Mouse (Mus musculus): Measurements from ENCODE around the gene Gabra2. TPM values are rescaled to one million over a fixed set of nuclear protein-coding genes. Genes with fewer than 3 reads are reported as not detected.

The Gabra2 gene
- not detected in 2 replicates for total RNA-seq (2017)

DNA sequence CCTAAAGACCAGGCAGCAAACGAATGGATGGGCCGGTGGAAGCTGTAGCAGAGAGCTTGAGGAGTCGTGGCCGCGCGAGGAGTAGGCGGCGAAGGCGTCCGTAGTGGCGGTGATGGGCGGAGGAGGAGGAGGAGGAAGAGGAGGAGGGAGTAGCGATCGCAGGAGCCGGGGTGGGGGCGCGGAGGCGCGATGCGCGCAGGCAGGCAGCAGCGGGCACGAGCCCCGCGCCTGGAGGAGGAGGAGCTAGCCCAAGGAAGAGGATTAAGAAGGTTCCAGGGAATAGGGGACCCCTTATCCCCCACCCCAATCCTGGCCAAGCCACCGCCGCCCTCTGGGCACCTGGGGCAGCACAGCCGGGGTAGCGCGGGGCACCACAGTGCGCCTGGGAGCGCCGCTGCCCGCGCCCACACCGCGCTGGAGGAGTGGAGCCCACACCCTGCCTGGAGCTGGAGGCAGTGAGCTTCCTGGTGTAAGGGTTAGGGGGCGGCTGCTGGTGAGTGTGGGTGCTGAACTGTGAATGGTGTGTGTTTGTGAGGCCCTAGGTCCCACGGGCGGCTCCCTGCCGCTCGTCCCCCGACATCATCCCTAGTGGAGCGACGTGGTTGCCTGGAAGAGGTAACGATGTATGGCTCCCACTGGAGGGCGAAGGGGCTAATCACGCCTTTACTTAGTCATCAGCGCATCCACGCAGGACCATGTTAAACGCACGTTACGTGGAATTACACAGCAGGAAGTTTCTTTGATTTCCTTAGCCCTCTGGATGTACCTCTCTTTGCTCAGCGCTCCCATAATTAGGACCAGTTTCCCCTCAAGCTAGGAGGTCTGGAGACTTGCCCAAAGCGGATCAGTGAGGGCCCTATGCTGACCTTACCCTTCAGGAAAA lies at the start of gene Gabra2:
Gene Gabra2 (minus strand): TSS at position 125 of the 883 bp plus-strand sequence.
- ATAC-seq (replicated peaks; ENCODE audit: low read depth, poor library complexity, severe bottlenecking): no peak

DNA sequence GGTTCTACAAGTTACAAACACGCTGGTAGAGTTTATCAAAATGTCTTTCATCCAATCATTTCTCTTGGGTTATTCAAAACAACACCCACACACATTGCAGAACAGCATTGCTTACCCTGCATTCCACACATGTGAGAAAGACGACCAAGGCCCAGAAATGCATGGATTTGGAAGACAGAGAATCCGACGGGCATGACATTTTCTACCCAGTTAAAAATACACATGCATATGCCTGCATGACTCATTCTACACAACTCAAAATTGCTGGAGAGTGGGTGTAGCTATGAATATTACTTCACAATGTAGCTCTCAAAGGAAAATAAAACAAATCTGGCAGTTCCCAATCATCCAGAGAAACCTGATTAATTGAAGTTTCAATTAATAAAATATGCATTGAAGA lies 41.0 kb upstream of the Gabra2 start:
- ATAC-seq (replicated peaks; ENCODE audit: low read depth, poor library complexity, severe bottlenecking): no peak

DNA sequence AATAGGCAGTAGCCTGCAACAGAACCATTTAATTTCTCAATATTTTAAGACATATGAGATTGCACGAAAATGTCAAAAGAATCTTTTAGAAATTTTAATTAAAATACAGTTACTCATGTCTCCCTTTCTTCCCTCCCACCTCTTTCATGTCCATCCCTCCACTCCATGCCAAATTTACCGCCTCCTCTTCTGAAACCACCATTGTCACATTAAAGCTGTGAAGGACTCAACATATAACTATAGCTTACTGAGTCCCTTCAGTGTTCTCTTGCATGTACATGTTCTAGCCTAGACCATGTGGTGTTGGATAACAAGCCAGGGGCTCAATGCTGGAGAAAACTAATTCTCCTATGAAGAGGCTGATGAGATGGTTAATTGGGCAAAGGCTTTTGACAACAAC lies 40.2 kb upstream of the Gabra2 start:
- no peak for ATAC-seq (replicated peaks; ENCODE audit: low read depth, poor library complexity, severe bottlenecking)

DNA sequence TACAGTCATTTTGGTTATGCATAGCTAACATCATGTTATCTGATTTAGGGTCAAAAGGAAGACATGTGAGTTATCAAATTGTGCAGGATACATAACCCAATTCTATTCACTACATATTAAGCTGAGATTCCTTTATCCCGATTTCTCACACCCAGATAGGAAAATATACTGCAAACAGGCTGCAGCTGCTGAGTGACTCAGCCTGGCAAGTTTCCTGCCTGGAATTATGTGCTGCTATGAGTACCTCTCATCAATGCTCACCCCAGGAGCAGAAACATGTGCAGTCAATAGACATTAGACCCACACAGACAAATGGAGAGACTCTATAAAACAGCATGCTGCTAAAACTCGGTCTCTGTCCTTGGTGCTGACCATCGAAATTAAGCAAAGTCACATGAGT lies 32.1 kb upstream of the Gabra2 start:
- no peak for ATAC-seq (replicated peaks; ENCODE audit: low read depth, poor library complexity, severe bottlenecking)

DNA sequence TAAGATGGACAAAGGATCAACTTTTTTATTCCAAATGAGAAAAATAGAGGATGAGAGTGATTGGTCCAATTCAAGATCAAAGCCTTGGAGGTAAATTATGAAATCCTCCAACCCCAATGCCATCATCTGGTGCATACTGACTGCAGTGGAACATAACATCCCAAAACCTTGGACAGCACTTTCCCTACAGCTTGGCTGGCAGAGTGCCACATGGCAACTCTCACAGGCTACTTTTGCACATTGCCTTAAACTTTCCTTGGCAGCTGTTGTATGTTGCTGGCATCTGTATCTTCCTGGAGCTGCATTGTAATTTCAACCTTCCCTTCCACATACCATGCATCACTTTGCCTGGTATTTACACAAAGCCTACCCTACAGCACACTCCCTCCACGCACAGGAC lies 19.6 kb upstream of the Gabra2 start:
- ATAC-seq (replicated peaks; ENCODE audit: low read depth, poor library complexity, severe bottlenecking): no peak

DNA sequence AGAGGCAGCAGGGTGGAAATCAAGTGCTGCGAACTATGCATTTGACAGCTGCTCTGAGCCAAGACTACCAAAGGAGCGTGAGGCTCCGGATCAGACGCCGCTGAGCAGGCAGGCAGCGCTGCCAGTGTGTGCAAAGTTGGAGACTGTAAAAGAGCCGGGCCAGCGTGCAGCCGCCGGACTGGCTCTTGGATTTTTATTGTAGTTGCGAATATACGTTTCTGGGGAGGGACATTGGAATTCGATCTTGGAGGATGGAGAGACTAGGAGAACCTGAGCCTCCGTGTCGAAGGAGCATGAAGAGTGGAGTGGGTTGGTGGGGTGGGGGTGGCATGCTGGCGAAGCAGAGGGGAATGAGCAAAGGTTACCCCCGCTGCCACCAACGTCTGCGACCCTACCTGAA lies 469 bp downstream of the Gabra2 start:
- ATAC-seq (replicated peaks; ENCODE audit: low read depth, poor library complexity, severe bottlenecking): no peak

DNA sequence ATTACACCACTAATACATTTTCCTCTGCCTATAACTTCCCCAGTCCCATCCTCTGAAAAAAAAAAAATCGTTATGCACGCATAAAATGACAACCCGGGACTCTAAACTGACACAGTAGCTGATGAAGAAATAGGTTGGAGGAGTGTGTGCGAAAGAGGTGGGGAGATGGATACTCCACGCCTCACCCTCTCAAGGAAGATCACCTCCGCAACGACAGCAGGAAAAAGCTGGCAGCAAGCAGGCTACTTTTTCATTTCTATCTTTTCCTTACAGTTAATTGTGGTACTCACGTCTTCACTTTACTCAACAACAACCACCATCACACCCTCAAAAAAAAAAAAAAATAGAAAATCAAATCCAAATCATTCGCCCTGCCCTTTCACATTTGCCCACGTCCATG lies 873 bp downstream of the Gabra2 start:
- no peak for ATAC-seq (replicated peaks; ENCODE audit: low read depth, poor library complexity, severe bottlenecking)

DNA sequence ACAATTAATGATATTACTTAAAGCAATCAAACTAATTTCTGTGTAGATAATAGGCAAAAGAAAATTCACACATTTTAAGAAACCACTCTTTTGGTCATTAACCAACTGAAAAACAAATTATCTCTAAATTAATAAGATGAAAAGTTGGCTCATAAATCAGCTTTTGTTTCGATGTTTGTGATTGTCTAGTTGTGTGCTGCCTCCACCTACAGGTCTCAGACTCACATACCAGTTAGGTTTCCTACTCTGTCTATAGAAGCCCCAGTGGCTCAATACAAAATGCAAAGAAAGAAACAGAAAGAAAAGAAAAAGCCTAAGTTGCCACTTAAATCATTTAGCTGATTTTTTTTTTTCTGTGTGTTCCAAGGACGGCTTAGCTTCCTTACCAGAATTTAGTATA lies 1.8 kb downstream of the Gabra2 start:
- ATAC-seq (replicated peaks; ENCODE audit: low read depth, poor library complexity, severe bottlenecking): no peak

DNA sequence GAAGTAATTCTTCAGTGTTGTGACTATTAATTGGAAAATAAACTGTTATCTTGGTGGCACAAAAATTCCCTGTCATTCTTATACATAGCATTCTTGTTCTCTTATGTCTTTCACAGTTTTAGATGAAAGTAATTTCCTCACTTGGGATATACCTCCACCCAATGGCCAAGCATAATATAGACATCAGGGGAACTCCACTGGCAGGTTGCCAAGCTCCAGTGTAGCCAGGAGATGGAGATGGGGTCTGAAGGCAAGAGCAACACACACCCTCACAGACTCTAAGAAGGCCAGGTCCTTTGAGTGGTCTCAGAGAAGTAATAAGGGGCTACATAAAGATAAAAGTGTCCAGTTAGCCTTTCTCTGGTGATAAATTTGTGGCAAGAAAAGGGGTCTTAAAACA lies 3.2 kb downstream of the Gabra2 start:
- no peak for ATAC-seq (replicated peaks; ENCODE audit: low read depth, poor library complexity, severe bottlenecking)

DNA sequence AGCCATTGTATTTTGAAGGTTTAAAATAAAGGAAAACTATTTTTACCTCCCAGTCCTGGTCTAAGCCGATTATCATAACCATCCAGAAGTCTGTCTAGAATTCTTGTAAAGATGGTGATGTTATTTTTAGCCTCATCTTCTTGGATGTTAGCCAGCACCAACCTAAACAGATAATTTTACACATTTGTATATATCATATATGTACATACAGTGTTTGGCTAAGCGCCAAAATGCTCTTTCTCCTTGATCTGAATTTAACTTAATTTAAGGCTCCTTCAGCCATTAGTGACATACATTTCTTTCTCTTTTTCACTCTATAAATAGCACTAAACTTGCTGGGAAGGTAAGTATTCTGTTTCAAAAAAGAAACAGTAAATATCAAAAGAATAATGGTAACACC lies 3.7 kb downstream of the Gabra2 start:
- ATAC-seq (replicated peaks; ENCODE audit: low read depth, poor library complexity, severe bottlenecking): no peak

DNA sequence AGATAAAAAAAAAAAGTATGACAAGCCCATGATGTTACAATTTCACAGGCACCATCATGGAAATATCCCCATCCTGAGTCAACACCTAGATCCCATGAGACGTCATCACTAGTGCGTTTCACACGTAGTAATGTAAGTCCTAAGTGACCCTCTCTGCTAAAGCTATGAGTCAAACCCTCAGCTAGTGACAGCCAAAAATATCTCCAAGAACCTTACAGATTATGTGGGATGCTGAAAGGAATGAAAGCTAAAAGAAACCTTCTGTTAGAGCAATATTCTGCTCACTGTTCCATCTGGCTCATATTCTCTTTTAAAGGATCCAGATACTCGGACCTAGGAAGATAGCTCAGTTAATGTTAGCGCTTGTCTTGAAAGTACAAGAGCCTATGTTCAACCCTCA lies 16.8 kb downstream of the Gabra2 start:
- ATAC-seq (replicated peaks; ENCODE audit: low read depth, poor library complexity, severe bottlenecking): no peak

DNA sequence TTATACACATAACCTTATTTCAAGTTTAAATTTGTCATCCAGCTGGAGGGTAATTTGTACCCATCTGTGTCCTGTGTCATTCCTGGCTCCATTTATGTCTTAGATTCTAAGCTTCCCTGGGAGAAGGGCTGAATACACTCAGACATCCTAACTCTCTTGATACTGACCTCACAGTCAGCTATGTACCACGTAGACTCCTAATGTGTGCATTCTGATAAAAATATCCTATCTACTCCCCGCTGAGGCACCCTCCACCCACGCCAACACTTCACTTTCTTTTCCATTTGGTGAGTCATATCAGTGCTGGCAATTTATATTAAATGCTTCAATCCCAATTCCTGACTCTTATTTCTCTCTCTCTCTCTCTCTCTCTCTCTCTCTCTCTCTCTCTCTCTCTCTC lies 34.0 kb downstream of the Gabra2 start:
- ATAC-seq (replicated peaks; ENCODE audit: low read depth, poor library complexity, severe bottlenecking): no peak

DNA sequence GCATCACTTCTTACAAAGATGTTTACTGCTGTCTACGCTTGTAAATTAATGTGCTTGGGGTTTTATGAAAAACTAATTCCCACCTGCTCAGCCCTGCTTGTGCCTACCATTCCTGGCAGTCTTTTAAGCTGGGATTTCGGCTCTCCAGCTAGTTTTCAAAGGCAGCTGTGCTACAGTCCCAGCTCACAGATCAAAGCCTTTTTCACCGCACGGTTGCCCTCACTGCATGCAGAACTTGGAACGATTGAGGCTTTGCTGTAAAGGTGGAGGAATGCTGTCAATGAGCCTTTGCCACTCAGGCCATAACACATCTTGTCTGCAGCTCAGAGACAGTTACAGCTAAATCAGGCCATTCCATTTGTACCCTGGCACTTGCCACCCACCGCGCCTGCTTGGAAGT lies 37.6 kb downstream of the Gabra2 start:
- ATAC-seq (replicated peaks; ENCODE audit: low read depth, poor library complexity, severe bottlenecking): no peak

DNA sequence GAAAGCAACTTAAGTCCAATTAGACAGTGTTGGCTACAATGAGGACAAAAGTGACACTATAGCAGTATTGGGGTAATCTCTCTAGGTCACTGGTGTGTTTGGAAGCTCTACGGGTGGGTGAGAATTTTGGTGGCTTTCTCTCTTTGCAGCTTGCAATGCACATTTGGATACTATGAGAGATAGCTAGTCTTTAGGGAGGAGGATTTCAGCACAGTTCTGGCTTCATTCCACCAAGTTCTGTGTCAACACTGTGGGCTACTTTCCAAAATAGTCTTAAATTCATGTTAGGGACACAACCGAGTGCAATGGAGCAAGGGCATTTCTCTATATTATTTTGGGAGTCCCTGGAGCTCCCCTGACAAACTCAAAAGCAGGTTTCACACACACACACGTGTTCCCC lies 58.3 kb downstream of the Gabra2 start:
- ATAC-seq (replicated peaks; ENCODE audit: low read depth, poor library complexity, severe bottlenecking): no peak

DNA sequence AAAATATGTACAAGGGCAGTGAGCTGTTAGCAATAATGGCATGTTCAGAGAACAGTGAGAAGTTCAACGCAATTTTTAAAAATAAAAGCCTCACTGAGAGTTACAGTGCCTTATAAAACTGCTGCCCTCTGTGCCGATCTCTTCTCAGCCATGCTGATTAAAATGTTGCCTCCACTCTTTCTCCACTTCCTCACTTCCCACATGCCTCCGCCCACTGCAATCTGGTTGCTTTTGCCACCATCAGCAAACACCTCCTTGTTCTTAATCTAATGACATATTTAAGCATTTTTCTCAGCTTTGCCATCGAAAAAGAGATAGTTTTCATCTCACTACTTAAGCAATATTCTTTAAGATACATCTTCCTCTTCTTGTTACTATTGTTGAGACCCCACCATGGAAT lies 69.7 kb downstream of the Gabra2 start:
- no peak for ATAC-seq (replicated peaks; ENCODE audit: low read depth, poor library complexity, severe bottlenecking)

DNA sequence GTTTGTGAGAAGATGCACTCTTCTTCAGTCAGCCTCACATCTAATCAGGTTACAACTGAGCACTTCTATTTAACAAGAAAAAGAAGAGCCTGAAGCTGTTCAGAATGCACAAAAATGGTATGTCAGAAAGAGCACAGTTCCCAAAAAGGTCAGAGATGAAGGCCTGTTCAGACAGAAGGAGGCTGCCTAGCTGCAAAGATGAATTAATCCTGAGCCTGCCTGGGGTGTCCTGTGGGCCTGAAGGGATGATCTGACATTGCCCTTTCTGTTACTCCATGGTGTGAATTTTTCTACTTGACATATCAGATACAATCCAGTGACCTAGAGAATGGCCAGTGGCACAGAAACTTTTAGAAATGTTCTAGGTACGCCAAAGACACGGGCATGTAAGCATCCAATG lies 83.9 kb downstream of the Gabra2 start:
- no peak for ATAC-seq (replicated peaks; ENCODE audit: low read depth, poor library complexity, severe bottlenecking)

DNA sequence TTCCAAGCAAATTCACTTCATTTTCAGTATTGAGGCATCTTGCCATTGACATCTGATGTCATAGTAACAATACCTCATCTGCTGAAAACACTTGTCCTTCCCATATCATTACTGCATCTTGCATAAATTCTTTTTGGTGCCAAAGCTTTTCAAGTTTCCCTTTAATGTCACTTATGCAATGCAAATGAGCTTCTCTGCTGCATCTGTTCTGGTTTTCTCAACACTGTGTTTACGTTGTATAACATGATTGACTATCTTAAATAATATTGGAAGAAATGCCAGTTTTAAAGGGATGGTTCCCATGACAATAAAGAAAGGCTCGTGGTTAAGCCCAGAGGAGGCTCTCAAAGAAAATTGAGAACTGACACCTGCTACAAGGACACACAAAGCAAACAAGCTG lies 84.4 kb downstream of the Gabra2 start:
- no peak for ATAC-seq (replicated peaks; ENCODE audit: low read depth, poor library complexity, severe bottlenecking)

DNA sequence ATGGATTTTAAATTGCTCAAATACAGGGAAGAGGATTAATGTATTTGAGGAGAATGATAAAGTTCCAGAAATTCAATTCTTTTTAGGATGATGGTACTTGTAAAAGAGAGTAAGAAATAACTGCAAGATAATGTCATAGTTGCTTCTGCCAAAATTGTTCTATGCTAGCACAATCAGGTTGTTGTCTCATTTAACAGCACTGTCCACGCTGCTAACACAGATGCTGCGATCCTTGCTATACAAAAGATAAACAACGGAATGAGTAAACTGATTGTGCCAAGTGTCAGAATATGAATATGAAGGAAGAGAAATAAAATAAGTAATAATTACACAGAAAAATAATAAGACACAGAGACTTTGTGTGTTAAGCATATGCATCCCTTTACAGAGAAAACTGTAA lies 84.9 kb downstream of the Gabra2 start:
- no peak for ATAC-seq (replicated peaks; ENCODE audit: low read depth, poor library complexity, severe bottlenecking)

DNA sequence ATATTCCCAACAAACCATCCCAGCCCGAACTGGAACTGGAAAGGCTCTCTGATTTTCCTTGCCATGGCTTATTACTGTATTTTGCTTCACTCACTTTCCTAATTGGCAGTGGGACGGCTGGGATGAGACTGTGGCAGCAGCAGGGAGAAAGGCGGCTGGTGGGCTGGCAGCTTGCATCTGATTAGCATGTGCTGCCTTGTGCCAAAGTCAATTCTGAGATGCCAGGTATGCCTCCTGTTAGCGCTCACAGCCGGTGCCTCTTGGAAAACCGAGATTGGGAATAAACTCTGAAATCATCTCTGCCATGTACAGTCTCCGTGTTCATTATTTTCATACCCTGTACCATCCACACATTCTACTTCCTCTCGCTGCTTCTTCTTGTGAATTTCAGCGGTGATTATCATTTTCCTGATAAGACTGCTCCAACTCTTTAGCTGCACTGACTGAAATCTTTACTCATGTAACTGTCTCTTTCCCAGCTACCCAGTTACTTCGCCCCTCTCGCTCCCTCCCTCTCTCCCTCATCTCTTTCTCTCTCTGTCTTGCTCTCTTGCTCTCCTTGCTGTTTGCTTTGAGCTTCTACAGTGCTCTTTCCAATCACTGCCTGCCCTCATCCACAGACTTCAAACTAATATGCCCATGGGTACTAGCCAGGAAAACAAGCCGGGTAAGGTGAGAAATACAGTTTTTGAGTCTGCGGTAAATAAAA lies 99.9 kb downstream of the Gabra2 start:
- no peak for ATAC-seq (replicated peaks; ENCODE audit: low read depth, poor library complexity, severe bottlenecking)

DNA sequence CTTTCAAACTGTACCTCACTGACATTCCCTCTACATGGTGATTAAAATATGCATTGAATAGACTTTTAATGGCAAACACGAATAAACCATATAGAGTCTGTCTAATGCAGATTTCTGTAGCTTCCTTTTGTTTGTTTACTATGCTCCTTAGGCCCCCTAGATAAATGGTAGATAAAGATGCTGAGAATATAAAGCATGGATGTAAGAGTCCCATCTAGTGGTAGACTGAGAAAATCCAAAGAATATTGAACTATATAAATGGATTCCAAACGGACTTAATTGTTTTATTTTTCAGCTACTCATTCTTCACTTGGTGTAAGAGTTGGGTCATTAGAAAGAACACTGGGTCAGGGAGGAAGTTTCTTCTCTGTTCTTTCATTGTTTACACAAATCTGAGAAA lies 102.4 kb downstream of the Gabra2 start:
- no peak for ATAC-seq (replicated peaks; ENCODE audit: low read depth, poor library complexity, severe bottlenecking)

DNA sequence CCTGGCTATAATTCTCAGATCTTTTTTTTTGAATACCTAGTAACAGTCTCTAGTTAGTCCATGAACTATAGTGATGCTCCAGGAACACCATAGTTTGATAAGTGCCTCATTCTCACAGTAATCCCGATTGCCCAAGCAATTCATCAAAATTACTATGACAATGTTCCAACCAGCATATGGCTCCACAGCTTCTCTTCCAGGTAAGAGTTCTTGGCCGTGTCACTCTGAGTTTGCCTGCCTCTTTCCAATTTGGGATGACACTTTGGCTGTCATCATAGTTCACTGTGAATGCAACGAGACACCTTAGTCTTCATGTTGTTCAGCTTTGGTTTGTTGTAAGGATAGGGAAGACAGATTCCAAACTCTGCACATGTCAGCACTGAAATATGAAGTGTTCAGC lies 104.8 kb downstream of the Gabra2 start:
- no peak for ATAC-seq (replicated peaks; ENCODE audit: low read depth, poor library complexity, severe bottlenecking)

Measured in common myeloid progenitor, adult 5-6 weeks (primary cell).